Mouse (Mus musculus) heart, postnatal 0 days (tissue): ENCODE data around the gene Timm22.

Experiments used
- CTCF ChIP-seq: IDR thresholded peaks from 2 replicates; pipeline ENCODE4 v1.5.1; 2016; ENCODE audit warnings: antibody characterized with exemption, control low read depth, low read depth
- EP300 ChIP-seq: IDR thresholded peaks from 2 replicates; pipeline ENCODE4 v1.6.1; 2016; ENCODE audit warnings: antibody characterized with exemption, low read depth

- TF ChIP-seq EP300 (no peak), CTCF (no peak)
Observed at GRCm38 (mm10) chr11:76427781-76428180, 21.0 kb downstream of the Timm22 start.
